Mouse (Mus musculus) limb, embryonic 14.5 days (tissue): ENCODE data around the gene Slc9a3r1. TPM values are rescaled to one million over a fixed set of nuclear protein-coding genes. Genes with fewer than 3 reads are reported as not detected.

Experiments
- ATAC-seq: fragments of 200-750 bp; cut with Nextera tagmentation; 2 replicates; pipeline ENCODE4 v1.8.0; 2017; ENCODE audit warnings: low read depth, moderate number of reproducible peaks, moderate TSS enrichment; ENCODE audit not compliant: low FRiP score
- DNase-seq: peaks from one replicate; pipeline ENCODE4 v3.0.0-alpha.2; 2015; ENCODE audit warnings: low spot score
- H3K27ac ChIP-seq: fragments of 300-500 bp; sonication (generic); replicated peaks from 2 replicates; pipeline ENCODE4 v1.5.1; 2014; ENCODE audit warnings: low read depth, mild to moderate bottlenecking, low read length, moderate library complexity, mixed read lengths
- H3K27me3 ChIP-seq: fragments of 300-500 bp; sonication (generic); 2 replicates; pipeline ENCODE4 v1.6.1; 2014; ENCODE audit warnings: low read length, mixed read lengths; ENCODE audit not compliant: control insufficient read depth, insufficient read depth
- H3K36me3 ChIP-seq: fragments of 300-500 bp; sonication (generic); 2 replicates; pipeline ENCODE4 v1.6.1; 2014; ENCODE audit warnings: mild to moderate bottlenecking, low read length, moderate library complexity, mixed read lengths; ENCODE audit not compliant: control insufficient read depth, insufficient read depth
- H3K4me1 ChIP-seq: fragments of 300-500 bp; sonication (generic); 2 replicates; pipeline ENCODE4 v1.6.1; 2014; ENCODE audit warnings: antibody characterized with exemption, low read length, mixed read lengths; ENCODE audit not compliant: control insufficient read depth, insufficient read depth
- H3K4me2 ChIP-seq: fragments of 300-500 bp; sonication (generic); replicated peaks from 2 replicates; pipeline ENCODE4 v1.6.1; 2014; ENCODE audit warnings: low read depth, mild to moderate bottlenecking, low read length, moderate library complexity; ENCODE audit not compliant: severe bottlenecking
- H3K4me3 ChIP-seq: fragments of 300-500 bp; sonication (generic); replicated peaks from 2 replicates; pipeline ENCODE4 v1.5.1; 2014; ENCODE audit warnings: low read length
- H3K9ac ChIP-seq: fragments of 300-500 bp; sonication (generic); 2 replicates; pipeline ENCODE4 v1.6.1; 2014; ENCODE audit warnings: mild to moderate bottlenecking, low read depth, low read length, moderate library complexity; ENCODE audit not compliant: severe bottlenecking
- H3K9me3 ChIP-seq: fragments of 300-500 bp; sonication (generic); 2 replicates; pipeline ENCODE4 v1.6.1; 2016; ENCODE audit warnings: low read length; ENCODE audit not compliant: control insufficient read depth
- POLR2A ChIP-seq: fragments of 200-500 bp; IDR thresholded peaks from 2 replicates; pipeline ENCODE4 v1.8.0; 2012; ENCODE audit warnings: inconsistent platforms, mild to moderate bottlenecking, moderate library complexity, borderline replicate concordance; ENCODE audit not compliant: insufficient read depth, insufficient read length; ENCODE audit errors: extremely low read depth
- WGBS: fragments of 180-500 bp; shearing (Covaris S2); extraction: QIAGEN DNeasy Blood & Tissue Kit; methylation state at CpG from one replicate; pipeline ENCODE4 v1.1.7; 2014; 5-methylcytosine and 5-hydroxymethylcytosine counted together
- polyA plus RNA-seq, 2 experiments: library from polyadenylated mRNA; depleted of rRNA in 1 of 2; stranded (reverse) in 1 of 2; unstranded in 1 of 2; fragments of >200 nt; fragmentation: Nextera tagmentation in 1 of 2; extraction: Ambion mirVana in 1 of 2; gene quantifications; 2 replicates each; pipeline versions ENCODE4 v1.2.1 to v1.2.3; 2012 to 2014

Gene Slc9a3r1
- polyA plus RNA-seq, 2 experiments = 22.0 to 29.9 TPM

GRCm38 (mm10) chr11:115178766-115179165 is 15.6 kb downstream of the Slc9a3r1 start:
- TF ChIP-seq POLR2A = no peak
- no peak overlapping the region for H3K4me2 ChIP-seq
- ATAC-seq = no peak
- H3K4me3 ChIP-seq = no peak overlapping the region
- H3K27me3 ChIP-seq = 0 out of 2 replicates have a peak, but pooled peaks cover under 1% of the 10 kb centered on the region
- H3K36me3 ChIP-seq = no peaks in the 10 kb centered on the region
- WGBS = 83% methylated on average over 2 of the region's 2 CpGs
- H3K9me3 ChIP-seq = no peaks in the 10 kb centered on the region
- H3K4me1 ChIP-seq = peaks cover 17% of the 10 kb centered on the region
- no peak overlapping the region for H3K9ac ChIP-seq
- no peak overlapping the region for H3K27ac ChIP-seq
- DNase-seq = no peak

DNA sequence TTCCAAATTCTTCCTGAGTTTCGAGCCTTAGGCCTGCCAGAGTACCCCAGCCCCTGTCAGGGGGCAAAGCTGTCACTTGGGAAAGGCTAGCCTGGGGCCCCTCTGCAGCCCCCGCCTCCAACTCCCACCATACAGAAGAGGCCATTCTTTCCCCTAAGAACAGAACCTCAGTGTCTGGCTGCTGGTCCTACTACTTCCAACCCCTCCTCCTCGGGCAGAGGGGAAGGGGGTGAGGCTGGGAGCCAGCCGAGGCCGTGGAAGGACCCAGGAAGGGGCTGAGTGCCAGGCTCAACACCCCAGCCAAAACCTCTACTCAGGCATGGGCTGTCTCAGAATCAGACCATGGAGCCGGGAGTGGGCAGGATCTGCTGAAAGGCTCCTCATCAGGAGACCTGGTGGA is 16.1 kb downstream of the Slc9a3r1 start:
- H3K27ac ChIP-seq = no peak overlapping the region
- 62% methylated on average over 6 of the region's 6 CpGs for WGBS
- DNase-seq (no peak), ATAC-seq (no peak)
- H3K27me3 ChIP-seq = no peaks in the 10 kb centered on the region
- H3K4me2 ChIP-seq = no peak overlapping the region
- H3K4me1 ChIP-seq = peaks cover 13% of the 10 kb centered on the region
- no peak overlapping the region for H3K4me3 ChIP-seq
- H3K9me3 ChIP-seq = no peaks in the 10 kb centered on the region
- no peak overlapping the region for H3K9ac ChIP-seq
- no peaks in the 10 kb centered on the region for H3K36me3 ChIP-seq
- TF ChIP-seq POLR2A = no peak

GRCm38 (mm10) chr11:115179881-115180280 is 16.7 kb downstream of the Slc9a3r1 start:
- Histone ChIP-seq H3K36me3 (no peaks in the 10 kb centered on the region), H3K9ac (no peak overlapping the region), H3K4me3 (no peak overlapping the region), H3K27ac (no peak overlapping the region), H3K9me3 (no peaks in the 10 kb centered on the region), H3K27me3 (no peaks in the 10 kb centered on the region), H3K4me1 (peaks cover 13% of the 10 kb centered on the region), H3K4me2 (no peak overlapping the region)
- DNase-seq (no peak), ATAC-seq (no peak)
- no peak for TF ChIP-seq POLR2A
- 66% methylated on average over 6 of the region's 6 CpGs for WGBS

- H3K4me1 ChIP-seq = peaks cover 14% of the 10 kb centered on the region
- no peak overlapping the region for H3K4me2 ChIP-seq
- no peak for ATAC-seq
- no peak overlapping the region for H3K4me3 ChIP-seq
- H3K9ac ChIP-seq = no peak overlapping the region
- H3K9me3 ChIP-seq = no peaks in the 10 kb centered on the region
- 23% methylated on average over 12 of the region's 12 CpGs for WGBS
- peak; percentile 58 for DNase-seq
- no peak overlapping the region for H3K27ac ChIP-seq
- TF ChIP-seq POLR2A = no peak
- H3K36me3 ChIP-seq = no peaks in the 10 kb centered on the region
- H3K27me3 ChIP-seq = no peaks in the 10 kb centered on the region
Observed at GRCm38 (mm10) chr11:115181913-115182638, 18.9 kb downstream of the Slc9a3r1 start.

DNA sequence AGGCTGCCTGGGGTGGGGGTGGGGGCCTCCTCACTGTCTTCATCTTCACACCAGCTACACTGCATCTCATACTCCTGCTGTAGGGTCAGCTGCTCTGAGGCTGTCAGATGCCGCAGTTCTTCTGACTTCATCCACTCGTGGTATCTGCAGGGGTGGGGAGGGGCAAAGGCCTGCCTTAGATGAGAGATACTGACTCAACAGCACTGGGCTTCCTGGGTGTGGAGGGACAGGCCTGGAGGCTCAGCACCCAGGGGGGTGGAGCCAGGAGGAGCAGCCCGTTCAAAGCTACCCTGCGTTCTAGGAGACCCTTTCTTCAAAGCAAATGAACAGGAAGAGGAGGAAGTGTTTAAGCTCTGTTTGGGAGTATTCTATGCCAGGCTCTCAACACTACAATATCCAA is 21.8 kb downstream of the Slc9a3r1 start:
- no peak for TF ChIP-seq POLR2A
- H3K9me3 ChIP-seq = no peaks in the 10 kb centered on the region
- no peak overlapping the region for H3K9ac ChIP-seq
- H3K36me3 ChIP-seq = no peaks in the 10 kb centered on the region
- DNase-seq (no peak), ATAC-seq (no peak)
- no peak overlapping the region for H3K27ac ChIP-seq
- no peaks in the 10 kb centered on the region for H3K27me3 ChIP-seq
- H3K4me3 ChIP-seq = no peak overlapping the region
- no peak overlapping the region for H3K4me2 ChIP-seq
- H3K4me1 ChIP-seq = peaks cover 10% of the 10 kb centered on the region; the same call in 1 of the 2 replicates
- 45% methylated on average over 4 of the region's 4 CpGs for WGBS
